Mouse (Mus musculus) kidney, adult 2 months (tissue): ENCODE results near the gene Gsk3b.

Source experiments
- CTCF ChIP-seq: fragments of 200-500 bp; conservative IDR thresholded peaks from 2 replicates; pipeline ENCODE4 v1.5.1; 2011; ENCODE audit warnings: low read depth, mild to moderate bottlenecking, control low read depth, low read length, moderate library complexity, mixed read lengths; ENCODE audit not compliant: insufficient read depth, insufficient read length
- POLR2A ChIP-seq: fragments of 200-500 bp; IDR thresholded peaks from one replicate; pipeline ENCODE4 v1.6.1; 2011; ENCODE audit warnings: low read depth, low read length, control low read depth

- TF ChIP-seq CTCF (no peak), POLR2A (no peak)
Observed at GRCm38 (mm10) chr16:38087645-38088125, 1.1 kb upstream of the Gsk3b start.
